Mouse (Mus musculus) colon, adult 2 months (tissue): ENCODE measurements around the gene Adarb1. TPM values are rescaled to one million over a fixed set of nuclear protein-coding genes. Genes with fewer than 3 reads are reported as not detected.

Source experiments
- polyA plus RNA-seq: library from polyadenylated mRNA; depleted of rRNA; stranded (reverse); fragments of >200 nt; gene quantifications from 2 replicates; pipeline ENCODE4 v1.2.3, GENCODE M21; 2012; rRNA removed

Gene Adarb1
- 2.8 and 3.5 TPM in 2 replicates for polyA plus RNA-seq

DNA sequence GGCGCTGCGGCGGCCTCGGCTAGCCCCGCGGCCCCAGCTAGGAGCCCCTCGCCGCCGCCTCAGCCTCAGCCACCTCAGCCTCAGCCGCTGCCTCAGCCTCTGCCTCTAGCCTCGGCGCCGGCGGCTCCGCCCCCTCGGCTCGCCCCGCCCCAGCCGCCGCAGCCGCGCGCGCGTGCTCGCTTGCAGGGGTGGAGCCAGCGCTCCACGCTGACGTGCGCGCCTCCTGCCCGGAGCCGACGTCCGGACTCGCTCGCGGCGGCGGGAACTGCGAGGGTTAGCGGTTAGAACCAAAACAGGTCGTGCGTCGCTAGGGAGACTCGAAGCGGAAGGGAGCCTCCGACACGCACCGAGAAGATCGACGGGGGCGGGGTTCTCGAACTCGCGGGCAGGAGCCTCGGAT lies at the start of gene Adarb1:
Gene Adarb1, minus strand, starts transcription at position 133 of the 400 bp plus-strand sequence.

DNA sequence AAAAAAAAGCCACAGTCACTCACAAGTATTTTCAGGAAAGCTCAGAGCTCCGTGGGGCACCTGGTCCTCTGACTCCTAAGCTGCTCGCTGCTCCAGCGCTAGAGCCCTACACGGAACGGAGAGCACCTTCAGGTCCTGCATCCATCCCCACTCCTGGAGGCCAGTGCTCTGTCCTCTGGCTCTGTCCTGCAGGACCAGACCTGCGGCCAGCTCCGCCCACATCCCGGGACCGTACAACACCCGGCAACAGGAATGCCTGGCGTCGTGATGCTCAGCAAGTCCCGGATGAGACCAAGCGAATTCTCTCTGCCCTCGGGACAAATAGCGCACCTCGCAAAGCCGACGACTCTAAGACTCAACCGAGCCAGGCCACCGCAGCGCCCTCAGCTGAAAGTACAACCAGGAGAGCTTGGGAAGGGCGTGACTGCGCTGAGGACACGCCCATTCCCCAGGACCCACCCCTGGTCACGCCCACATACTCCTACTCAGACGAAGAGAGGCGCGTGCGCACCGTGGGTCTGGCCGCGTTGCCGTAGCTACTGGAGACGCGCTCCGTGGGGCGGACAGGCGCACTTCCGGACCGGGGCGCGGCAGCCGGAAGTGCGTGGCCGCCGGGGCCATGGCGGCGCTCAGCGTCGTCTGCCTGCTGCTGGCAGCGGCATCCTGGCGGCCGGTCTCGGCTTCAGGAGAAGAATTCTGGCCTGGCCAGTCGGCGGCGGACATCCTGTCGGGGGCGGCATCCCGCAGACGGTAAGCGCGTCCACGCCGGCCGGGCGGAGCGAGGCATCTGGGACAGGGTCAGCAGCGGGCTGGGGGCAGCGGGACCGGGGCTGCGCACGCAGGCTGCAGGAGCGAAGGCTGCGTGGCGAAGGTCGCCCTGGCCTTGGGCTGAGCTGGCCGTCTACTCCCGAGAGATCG lies 159.1 kb downstream of the Adarb1 start, which contains the start of gene Pofut2:
Gene Pofut2, plus strand, starts transcription at position 515 of the 918 bp plus-strand sequence.

Other genes with a start within 250 kb of the Adarb1 start
- 67.9 and 72.3 TPM in 2 replicates for gene Pofut2, start 159.1 kb downstream of the Adarb1 start, polyA plus RNA-seq
- gene Fam207a, start 97.5 kb upstream of the Adarb1 start, polyA plus RNA-seq: 29.3 and 29.6 TPM in 2 replicates
- gene Itgb2, start 112.0 kb upstream of the Adarb1 start, polyA plus RNA-seq: 9.0 and 9.3 TPM in 2 replicates
- gene Pttg1ip, start 163.4 kb upstream of the Adarb1 start, polyA plus RNA-seq: 210 and 211 TPM in 2 replicates
- 233 and 246 TPM in 2 replicates for gene Sumo3, start 187.8 kb upstream of the Adarb1 start, polyA plus RNA-seq
- not detected in 2 replicates for gene Gm49325, start 187.9 kb upstream of the Adarb1 start, polyA plus RNA-seq
- gene Ube2g2, start 204.0 kb upstream of the Adarb1 start, polyA plus RNA-seq: 34.4 and 39.8 TPM in 2 replicates